Mouse (Mus musculus) kidney, embryonic 14.5 days (tissue): Measurements from ENCODE around the gene Fdxacb1. TPM values are rescaled to one million over a fixed set of nuclear protein-coding genes. Genes with fewer than 3 reads are reported as not detected.
A peak's percentile ranks its signal among the peaks of the same experiment; 100 is the strongest.

Experiments used
- ATAC-seq: fragments of 200-750 bp; cut with Nextera tagmentation; 2 replicates; pipeline ENCODE4 v1.8.0; 2017; ENCODE audit warnings: moderate number of reproducible peaks, mild to moderate bottlenecking, moderate TSS enrichment, moderate library complexity; ENCODE audit not compliant: low FRiP score, low TSS enrichment
- H3K27ac ChIP-seq: fragments of 300-500 bp; sonication (generic); 2 replicates; pipeline ENCODE4 v1.5.1; 2014; ENCODE audit warnings: low read depth, mild to moderate bottlenecking, low read length, moderate library complexity, mixed read lengths
- H3K27me3 ChIP-seq: fragments of 300-500 bp; sonication (generic); 2 replicates; pipeline ENCODE4 v1.6.1; 2014; ENCODE audit warnings: mild to moderate bottlenecking, low read length; ENCODE audit not compliant: control insufficient read depth, insufficient read depth
- H3K36me3 ChIP-seq: fragments of 300-500 bp; sonication (generic); 2 replicates; pipeline ENCODE4 v1.6.1; 2014; ENCODE audit warnings: low read length, mixed read lengths; ENCODE audit not compliant: control insufficient read depth, insufficient read depth
- H3K4me1 ChIP-seq: fragments of 300-500 bp; sonication (generic); 2 replicates; pipeline ENCODE4 v1.6.1; 2014; ENCODE audit warnings: low read length, mixed read lengths; ENCODE audit not compliant: control insufficient read depth, insufficient read depth
- H3K4me2 ChIP-seq: fragments of 300-500 bp; sonication (generic); replicated peaks from 2 replicates; pipeline ENCODE4 v1.6.1; 2014; ENCODE audit warnings: low read depth, mild to moderate bottlenecking, low read length
- H3K4me3 ChIP-seq: fragments of 300-500 bp; sonication (generic); 2 replicates; pipeline ENCODE4 v1.5.1; 2014; ENCODE audit warnings: mild to moderate bottlenecking, low read length
- H3K9ac ChIP-seq: fragments of 300-500 bp; sonication (generic); 2 replicates; pipeline ENCODE4 v1.6.1; 2014; ENCODE audit warnings: low read depth, mild to moderate bottlenecking, low read length, moderate library complexity
- H3K9me3 ChIP-seq: fragments of 300-500 bp; sonication (generic); 2 replicates; pipeline ENCODE4 v1.6.1; 2016; ENCODE audit warnings: low read length; ENCODE audit not compliant: control insufficient read depth
- WGBS: fragments of 180-500 bp; shearing (Covaris S2); extraction: QIAGEN DNeasy Blood & Tissue Kit; methylation state at CpG from one replicate; pipeline ENCODE4 v1.1.7; 2014; 5-methylcytosine and 5-hydroxymethylcytosine counted together
- polyA plus RNA-seq: library from polyadenylated mRNA; unstranded; fragments of >200 nt; fragmentation: Nextera tagmentation; extraction: Ambion mirVana; gene quantifications from 2 replicates; pipeline ENCODE4 v1.2.1, GENCODE M21; 2014

Gene Fdxacb1
- polyA plus RNA-seq, 1 experiment from 2014 or later, result 11.1 TPM

GRCm38 (mm10) chr9:50742744-50743143 lies 25.3 kb upstream of the Fdxacb1 start:
- H3K36me3 ChIP-seq, result no peaks in the 10 kb centered on the region
- H3K4me1 ChIP-seq, result no peaks in the 10 kb centered on the region
- no peak for ATAC-seq
- H3K9ac ChIP-seq, result no peak overlapping the region
- H3K4me2 ChIP-seq, result no peak overlapping the region
- no peak overlapping the region for H3K27ac ChIP-seq
- H3K27me3 ChIP-seq, result no peaks in the 10 kb centered on the region
- H3K4me3 ChIP-seq, result no peak overlapping the region
- H3K9me3 ChIP-seq, result no peaks in the 10 kb centered on the region
- 67% methylated on average over 2 of the region's 2 CpGs for WGBS

- H3K36me3 ChIP-seq, result no peaks in the 10 kb centered on the region
- WGBS, result 11% methylated on average over 7 of the region's 7 CpGs
Observed at GRCm38 (mm10) chr9:50745806-50746205, 22.2 kb upstream of the Fdxacb1 start.

GRCm38 (mm10) chr9:50746214-50746677 lies 21.8 kb upstream of the Fdxacb1 start, which contains the start of gene 2310030G06Rik:
TSS of gene 2310030G06Rik (minus strand) at chr9:50746536.
- Histone ChIP-seq H3K4me3 (peak within 1 kb of the TSS; percentile 51), H3K36me3 (no peaks in the 10 kb centered on the region), H3K4me1 (no peaks in the 10 kb centered on the region), H3K9me3 (no peaks in the 10 kb centered on the region), H3K9ac (peak within 1 kb of the TSS; percentile 58), H3K27ac (peak within 1 kb of the TSS; percentile 75), H3K4me2 (peak within 1 kb of the TSS; percentile 68), H3K27me3 (0 out of 2 replicates have a peak, but pooled peaks cover 5% of the 10 kb centered on the region)
- ATAC-seq, result peak; percentile 83
- under 1% methylated on average over 19 of the region's 19 CpGs for whole genome bisulfite sequencing

More at GRCm38 (mm10) chr9:50745806-50746205, 22.2 kb upstream of the Fdxacb1 start:
- Histone ChIP-seq H3K4me3 (peak overlapping the region; percentile 51), H3K27me3 (0 out of 2 replicates have a peak, but pooled peaks cover 5% of the 10 kb centered on the region), H3K27ac (peak overlapping the region; percentile 75), H3K9me3 (no peaks in the 10 kb centered on the region), H3K4me2 (peak overlapping the region; percentile 68), H3K9ac (peak overlapping the region; percentile 58; the same call in 1 of the 2 replicates), H3K4me1 (no peaks in the 10 kb centered on the region)
- ATAC-seq, result peak; percentile 43; the same call in 1 of the 2 replicates

- Histone ChIP-seq H3K27me3 (0 out of 2 replicates have a peak, but pooled peaks cover 5% of the 10 kb centered on the region), H3K27ac (no peak overlapping the region), H3K9me3 (no peaks in the 10 kb centered on the region), H3K4me3 (no peak overlapping the region), H3K4me1 (no peaks in the 10 kb centered on the region), H3K4me2 (no peak overlapping the region), H3K36me3 (no peaks in the 10 kb centered on the region), H3K9ac (no peak overlapping the region)
- ATAC-seq, result no peak
- 72% methylated on average over 6 of the region's 6 CpGs for WGBS
Observed at GRCm38 (mm10) chr9:50750706-50751105, 17.3 kb upstream of the Fdxacb1 start.

GRCm38 (mm10) chr9:50751323-50751722 lies 16.7 kb upstream of the Fdxacb1 start, which contains the start of gene Cryab:
TSS of gene Cryab (plus strand) at chr9:50751325.
- ATAC-seq, result no peak
- Histone ChIP-seq H3K4me2 (no peak within 1 kb of the TSS), H3K9me3 (no peaks in the 10 kb centered on the region), H3K9ac (no peak within 1 kb of the TSS), H3K4me1 (no peaks in the 10 kb centered on the region), H3K27ac (no peak within 1 kb of the TSS), H3K4me3 (no peak within 1 kb of the TSS), H3K27me3 (0 out of 2 replicates have a peak, but pooled peaks cover 5% of the 10 kb centered on the region), H3K36me3 (no peaks in the 10 kb centered on the region)
- WGBS, result 77% methylated on average over 22 of the region's 22 CpGs

- WGBS, result 70% methylated on average over 14 of the region's 14 CpGs
- Histone ChIP-seq H3K4me2 (no peak within 1 kb of the TSS), H3K4me1 (no peaks in the 10 kb centered on the region), H3K9ac (no peak within 1 kb of the TSS), H3K27me3 (0 out of 2 replicates have a peak, but pooled peaks cover 5% of the 10 kb centered on the region), H3K4me3 (no peak within 1 kb of the TSS), H3K27ac (0 out of 2 replicates have a peak within 1 kb of the TSS, but pooled peaks have one; percentile 30), H3K36me3 (no peaks in the 10 kb centered on the region), H3K9me3 (no peaks in the 10 kb centered on the region)
- ATAC-seq, result peak; percentile 25; the same call in 1 of the 2 replicates
Observed at GRCm38 (mm10) chr9:50752054-50752602, 15.9 kb upstream of the Fdxacb1 start, which contains the start of gene Hspb2. TSS of gene Hspb2 (minus strand) at chr9:50752354.

GRCm38 (mm10) chr9:50752784-50753615 lies 15.0 kb upstream of the Fdxacb1 start:
- ATAC-seq, result peak; percentile 67
- no peaks in the 10 kb centered on the region for H3K36me3 ChIP-seq
- H3K4me3 ChIP-seq, result no peak overlapping the region
- 0 out of 2 replicates have a peak overlapping the region, but pooled peaks have one; percentile 30 for H3K27ac ChIP-seq
- WGBS, result 60% methylated on average over 17 of the region's 17 CpGs
- no peaks in the 10 kb centered on the region for H3K9me3 ChIP-seq
- H3K27me3 ChIP-seq, result 0 out of 2 replicates have a peak, but pooled peaks cover 3% of the 10 kb centered on the region
- H3K4me2 ChIP-seq, result no peak overlapping the region
- H3K4me1 ChIP-seq, result no peaks in the 10 kb centered on the region
- no peak overlapping the region for H3K9ac ChIP-seq

- no peak for ATAC-seq
- H3K27ac ChIP-seq, result no peak overlapping the region
- no peak overlapping the region for H3K9ac ChIP-seq
- H3K36me3 ChIP-seq, result no peaks in the 10 kb centered on the region
- H3K4me1 ChIP-seq, result no peaks in the 10 kb centered on the region
- no peak overlapping the region for H3K4me3 ChIP-seq
- 68% methylated on average over 7 of the region's 7 CpGs for WGBS
- H3K4me2 ChIP-seq, result no peak overlapping the region
- no peaks in the 10 kb centered on the region for H3K27me3 ChIP-seq
- no peaks in the 10 kb centered on the region for H3K9me3 ChIP-seq
Observed at GRCm38 (mm10) chr9:50753947-50754346, 14.1 kb upstream of the Fdxacb1 start.
